Mouse (Mus musculus) erythroblast, embryonic 14.5 days (primary cell): ENCODE data around the gene Gxylt2.

Experiments used
- GATA1 ChIP-seq: IDR thresholded peaks from 2 replicates; pipeline ENCODE4 v1.6.1; 2012; ENCODE audit warnings: low read length, inconsistent platforms, mixed read lengths
- TAL1 ChIP-seq: IDR thresholded peaks from 3 replicates; pipeline ENCODE4 v1.6.1; 2012; ENCODE audit warnings: low read length, inconsistent platforms, mixed read lengths

DNA sequence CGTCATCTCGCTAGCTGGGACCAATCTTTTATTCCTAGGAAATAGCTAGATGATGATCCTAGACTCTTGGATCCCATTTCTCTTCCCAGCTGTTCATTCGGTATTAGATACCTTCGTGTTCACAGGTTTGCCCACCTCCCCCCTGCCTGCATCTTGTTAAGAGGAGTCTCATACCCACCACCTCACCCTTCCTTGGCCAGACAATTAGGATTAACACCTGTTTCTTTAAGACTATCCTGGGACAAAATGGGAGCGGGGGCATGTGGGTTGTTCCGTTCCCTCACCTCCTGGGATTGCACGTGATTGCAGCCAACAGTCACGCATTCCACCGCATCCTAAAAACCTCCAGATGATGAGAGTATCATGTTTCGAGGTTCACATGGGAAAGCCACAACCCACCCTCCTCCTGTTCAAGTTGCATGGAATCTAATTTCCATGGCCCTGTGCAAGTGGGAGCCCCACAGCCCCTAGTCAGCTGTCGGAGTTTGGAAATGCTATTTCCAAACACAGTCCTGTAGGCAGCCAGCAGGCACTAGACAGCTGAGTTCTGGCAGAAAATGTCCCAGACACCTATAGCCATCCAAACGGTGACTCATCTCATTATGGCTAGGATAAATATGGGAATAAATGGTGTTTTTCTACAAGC lies 28.0 kb downstream of the Gxylt2 start:
- no peak for TF ChIP-seq GATA1
- no peak for TF ChIP-seq TAL1
